Comparison of ENCODE assay signal across 35 mouse cellular contexts in genomic region chr17:56823352-56823751, GRCm38 (mm10). TPM values are rescaled to one million over a fixed set of nuclear protein-coding genes. Genes with fewer than 3 reads are reported as not detected.
DNase-seq lines count a peak whose midpoint lies in the region; ATAC-seq lines count a peak whose summit lies in the region.
"Had no signal": no experiment of that assay in that cellular context is flagged by ENCODE, and none has a peak within 500 bp of the region (broad histone marks: within the 10 kb centered on the region; RNA-seq: fewer than 3 reads in every experiment).

No protein-coding gene starts in this region.

- H3K9me3 ChIP-seq in liver, embryonic 12.5 days (replicated peaks), result no peaks in the 10 kb centered on the region
- no peaks in the 10 kb centered on the region for H3K9me3 ChIP-seq in liver, embryonic 11.5 days (ENCODE audit: control insufficient read depth, low read length)
- H3K9me3 ChIP-seq in midbrain, embryonic 11.5 days (ENCODE audit: control insufficient read depth, low read length), result no peaks in the 10 kb centered on the region
- H3K9me3 ChIP-seq in midbrain, embryonic 14.5 days (ENCODE audit: control insufficient read depth, low read length), result no peaks in the 10 kb centered on the region
- H3K9me3 ChIP-seq: forebrain, embryonic 10.5 days; forebrain, embryonic 13.5 days; heart, embryonic 10.5 days; heart, embryonic 13.5 days had no signal

- 0 out of 2 replicates have a peak overlapping the region, but pooled peaks have one; percentile 26 for H3K27ac ChIP-seq in liver, embryonic 12.5 days
- H3K27ac ChIP-seq in liver, embryonic 11.5 days (ENCODE audit: low read depth, low read length), result no peak overlapping the region
- H3K27ac ChIP-seq in midbrain, embryonic 11.5 days (ENCODE audit: low read depth, low read length), result no peak overlapping the region
- H3K27ac ChIP-seq in midbrain, embryonic 14.5 days (replicated peaks; ENCODE audit: low read depth, low read length), result no peak overlapping the region
- H3K27ac ChIP-seq: forebrain, embryonic 10.5 days; forebrain, embryonic 13.5 days; heart, adult 2 months; heart, embryonic 10.5 days; heart, embryonic 13.5 days; hindbrain, embryonic 14.5 days; hindbrain, postnatal 0 days had no signal

- WGBS in liver, embryonic 12.5 days (ENCODE audit: insufficient replicate concordance), result 59% methylated on average over 2 of the region's 2 CpGs
- WGBS in liver, embryonic 11.5 days, result 56% methylated on average over 2 of the region's 2 CpGs
- WGBS in midbrain, embryonic 11.5 days, result 66% methylated on average over 2 of the region's 2 CpGs
- WGBS in midbrain, embryonic 14.5 days, result 68% methylated on average over 2 of the region's 2 CpGs

- no peak overlapping the region for H3K9ac ChIP-seq in liver, embryonic 12.5 days
- H3K9ac ChIP-seq in liver, embryonic 11.5 days (ENCODE audit: low read depth, low read length), result no peak overlapping the region
- H3K9ac ChIP-seq in midbrain, embryonic 11.5 days (ENCODE audit: low read length), result no peak overlapping the region
- no peak overlapping the region for H3K9ac ChIP-seq in midbrain, embryonic 14.5 days (replicated peaks; ENCODE audit: low read length)
- H3K9ac ChIP-seq: forebrain, embryonic 13.5 days; heart, embryonic 13.5 days; hindbrain, embryonic 14.5 days had no signal

- H3K4me1 ChIP-seq in liver, embryonic 12.5 days, result peaks cover 76% of the 10 kb centered on the region
- H3K4me1 ChIP-seq in liver, embryonic 11.5 days (replicated peaks; ENCODE audit: control insufficient read depth, insufficient read depth, low read length), result peaks cover 24% of the 10 kb centered on the region
- H3K4me1 ChIP-seq in midbrain, embryonic 11.5 days (ENCODE audit: control insufficient read depth, insufficient read depth, low read length), result peaks cover 6% of the 10 kb centered on the region; the same call in 1 of the 2 replicates
- H3K4me1 ChIP-seq in midbrain, embryonic 14.5 days (ENCODE audit: control insufficient read depth, insufficient read depth, low read length), result peaks cover 2% of the 10 kb centered on the region; the same call in 1 of the 2 replicates

- H3K36me3 ChIP-seq in liver, embryonic 12.5 days, result peaks cover 11% of the 10 kb centered on the region
- H3K36me3 ChIP-seq in liver, embryonic 11.5 days (ENCODE audit: control insufficient read depth, insufficient read depth, low read length), result no peaks in the 10 kb centered on the region
- H3K36me3 ChIP-seq in midbrain, embryonic 11.5 days (ENCODE audit: control insufficient read depth, insufficient read depth, low read length), result no peaks in the 10 kb centered on the region; the same call in 1 of the 2 replicates
- no peaks in the 10 kb centered on the region for H3K36me3 ChIP-seq in midbrain, embryonic 14.5 days (ENCODE audit: control insufficient read depth, insufficient read depth, low read length)
- H3K36me3 ChIP-seq: forebrain, embryonic 10.5 days; heart, embryonic 10.5 days; heart, embryonic 13.5 days had no signal

- no peak overlapping the region for H3K4me2 ChIP-seq in liver, embryonic 12.5 days
- no peak overlapping the region for H3K4me2 ChIP-seq in liver, embryonic 11.5 days
- H3K4me2 ChIP-seq in midbrain, embryonic 11.5 days, result no peak overlapping the region
- no peak overlapping the region for H3K4me2 ChIP-seq in midbrain, embryonic 14.5 days (ENCODE audit: low read length)
- H3K4me2 ChIP-seq: forebrain, embryonic 13.5 days; heart, embryonic 13.5 days; hindbrain, embryonic 14.5 days had no signal

- DNase-seq in adrenal gland, adult 2 months, result peak; percentile 65
- no peak for DNase-seq in adrenal gland, adult 8-10 months
- DNase-seq in liver, embryonic 11.5 days (ENCODE audit: low spot score), result no peak
- peak; percentile 26 for DNase-seq in midbrain, embryonic 11.5 days (ENCODE audit: low spot score, missing footprints)
- DNase-seq in midbrain, embryonic 14.5 days, result no peak
- DNase-seq in embryo, embryonic 10.5 days (ENCODE audit: low spot score), result no peak
- DNase-seq: cerebellum, adult 11 months; cerebellum, adult 2 months; cerebellum, adult 9-11 months; cerebellum, postnatal 25 days; gastrocnemius, postnatal 10 days; gastrocnemius, postnatal 36 days; heart, adult 2 months; heart, postnatal 14 days; heart, postnatal 4 days had no signal

- no peak for ATAC-seq in liver, embryonic 12.5 days
- ATAC-seq in liver, embryonic 11.5 days (replicated peaks; ENCODE audit: low FRiP score), result no peak
- no peak for ATAC-seq in midbrain, embryonic 11.5 days (ENCODE audit: low FRiP score)
- no peak for ATAC-seq in midbrain, embryonic 14.5 days (ENCODE audit: low FRiP score, low TSS enrichment)
- ATAC-seq: activated CD4-positive, CD25-positive, alpha-beta regulatory T cell, adult 4 months; CD4-positive, CD25-positive, alpha-beta regulatory T cell, adult 4 months; forebrain, embryonic 13.5 days; forebrain, embryonic 16.5 days; hindbrain, postnatal 0 days; inflammation-experienced regulatory T-cells, adult 6 months; intestine, embryonic 16.5 days had no signal

- no peak overlapping the region for H3K4me3 ChIP-seq in liver, embryonic 12.5 days
- no peak overlapping the region for H3K4me3 ChIP-seq in liver, embryonic 11.5 days (ENCODE audit: low read depth, low read length)
- no peak overlapping the region for H3K4me3 ChIP-seq in midbrain, embryonic 11.5 days (ENCODE audit: low read depth, low read length)
- H3K4me3 ChIP-seq in midbrain, embryonic 14.5 days (replicated peaks; ENCODE audit: low read depth, low read length), result no peak overlapping the region
- H3K4me3 ChIP-seq: forebrain, embryonic 10.5 days; forebrain, embryonic 13.5 days; heart, adult 2 months; heart, embryonic 10.5 days; heart, embryonic 13.5 days had no signal

- H3K27me3 ChIP-seq in liver, embryonic 12.5 days (replicated peaks), result no peaks in the 10 kb centered on the region
- 0 out of 2 replicates have a peak, but pooled peaks cover 2% of the 10 kb centered on the region for H3K27me3 ChIP-seq in liver, embryonic 11.5 days (replicated peaks; ENCODE audit: control insufficient read depth, insufficient read depth, low read length)
- H3K27me3 ChIP-seq in midbrain, embryonic 11.5 days (ENCODE audit: control insufficient read depth, insufficient read depth, low read length), result no peaks in the 10 kb centered on the region
- no peaks in the 10 kb centered on the region for H3K27me3 ChIP-seq in midbrain, embryonic 14.5 days (ENCODE audit: control insufficient read depth, insufficient read depth, low read length)
- H3K27me3 ChIP-seq: forebrain, embryonic 13.5 days had no signal

RNA-seq across cellular contexts. Expression of gene Rfx2, which starts 7.5 kb away (rescaled TPM):
- total RNA-seq in adrenal gland, adult 2 months (2021), result 1 to 10 TPM; 5.7 to 7.8 TPM
- 12.3 and 13.4 TPM in 2 replicates for polyA plus RNA-seq in adrenal gland, adult 2 months (2012; rRNA removed)
- 1 to 10 TPM; 5.5 to 9.5 (median 6.8) TPM for total RNA-seq in adrenal gland, adult 8-10 months (2022)
- polyA plus RNA-seq in liver, embryonic 12.5 days (2016; fragmentation: Nextera tagmentation; extraction: Ambion mirVana), result 12.6 and 13.6 TPM in 2 replicates
- 9.0 and 9.5 TPM in 2 replicates for polyA plus RNA-seq in liver, embryonic 11.5 days (2014; fragmentation: Nextera tagmentation; extraction: Ambion mirVana)
- 4.6 and 4.8 TPM in 2 replicates for polyA plus RNA-seq in midbrain, embryonic 11.5 days (2014; fragmentation: Nextera tagmentation; extraction: Ambion mirVana)
- polyA plus RNA-seq in midbrain, embryonic 14.5 days (2014; fragmentation: Nextera tagmentation; extraction: Ambion mirVana), result 2.2 and 4.1 TPM in 2 replicates

RNA-seq across cellular contexts. Expression of gene Acsbg2, which starts 50.9 kb away (rescaled TPM):
- under 1 TPM; 0.20 to 0.59 TPM for total RNA-seq in adrenal gland, adult 2 months (2021)
- polyA plus RNA-seq in adrenal gland, adult 2 months (2012; rRNA removed), result 0.09 and 0.11 TPM in 2 replicates
- total RNA-seq in adrenal gland, adult 8-10 months (2022), result under 1 TPM in 3 of 4 experiments, not detected in 1; 0.22 to 0.40 (median 0.23) TPM
- polyA plus RNA-seq in liver, embryonic 12.5 days (2016; fragmentation: Nextera tagmentation; extraction: Ambion mirVana), result not detected in 2 replicates
- polyA plus RNA-seq in liver, embryonic 11.5 days (2014; fragmentation: Nextera tagmentation; extraction: Ambion mirVana), result not detected in 2 replicates
- polyA plus RNA-seq in midbrain, embryonic 11.5 days (2014; fragmentation: Nextera tagmentation; extraction: Ambion mirVana), result not detected in 2 replicates
- not detected in 2 replicates for polyA plus RNA-seq in midbrain, embryonic 14.5 days (2014; fragmentation: Nextera tagmentation; extraction: Ambion mirVana)
- total RNA-seq: gastrocnemius, adult 18-20 months; gastrocnemius, postnatal 10 days; gastrocnemius, postnatal 36 days; granulocyte monocyte progenitor cell, adult 5-6 weeks; heart, adult 2 months; heart, postnatal 14 days; heart, postnatal 4 days; hindbrain, postnatal 0 days had no signal
- polyA plus RNA-seq: C2C12; cortical plate, adult 2 months; embryonic facial prominence, embryonic 11.5 days; embryonic facial prominence, embryonic 14.5 days; forebrain, embryonic 10.5 days; forebrain, embryonic 13.5 days; forebrain, embryonic 16.5 days; heart, embryonic 10.5 days; heart, embryonic 13.5 days; heart, embryonic 16.5 days; hindbrain, embryonic 11.5 days; hindbrain, embryonic 14.5 days; hindbrain, postnatal 0 days; inflammation-experienced regulatory T-cells, adult 6 months; intestine, embryonic 16.5 days had no signal

RNA-seq across cellular contexts. Expression of gene 1700061G19Rik, which starts 51.9 kb away (rescaled TPM):
- total RNA-seq in adrenal gland, adult 2 months (2021), result 1 to 10 TPM; 2.7 to 5.1 TPM
- polyA plus RNA-seq in adrenal gland, adult 2 months (2012; rRNA removed), result 0.07 and 0.13 TPM in 2 replicates
- total RNA-seq in adrenal gland, adult 8-10 months (2022), result 1 to 10 TPM in 3 of 4 experiments, under 1 TPM in 1; 0.34 to 1.7 (median 1.3) TPM
- 0.08 and 0.11 TPM in 2 replicates for polyA plus RNA-seq in liver, embryonic 12.5 days (2016; fragmentation: Nextera tagmentation; extraction: Ambion mirVana)
- 0.26 TPM in 2 replicates for polyA plus RNA-seq in liver, embryonic 11.5 days (2014; fragmentation: Nextera tagmentation; extraction: Ambion mirVana)
- 0.11 and 0.25 TPM in 2 replicates for polyA plus RNA-seq in midbrain, embryonic 11.5 days (2014; fragmentation: Nextera tagmentation; extraction: Ambion mirVana)
- 0.18 and 0.36 TPM in 2 replicates for polyA plus RNA-seq in midbrain, embryonic 14.5 days (2014; fragmentation: Nextera tagmentation; extraction: Ambion mirVana)
- total RNA-seq: gastrocnemius, adult 18-20 months; gastrocnemius, postnatal 36 days; heart, adult 2 months; heart, postnatal 14 days; hindbrain, postnatal 0 days had no signal
- polyA plus RNA-seq: cerebellum, adult 2 months had no signal

RNA-seq across cellular contexts. Expression of gene Prr22, which starts 53.3 kb away (rescaled TPM):
- total RNA-seq in adrenal gland, adult 2 months (2021), result under 1 TPM; 0.43 to 0.73 TPM
- 4.7 and 5.6 TPM in 2 replicates for polyA plus RNA-seq in adrenal gland, adult 2 months (2012; rRNA removed)
- total RNA-seq in adrenal gland, adult 8-10 months (2022), result 1 to 10 TPM in 1 of 4 experiments, under 1 TPM in 3; 0.28 to 1.4 (median 0.53) TPM
- polyA plus RNA-seq in liver, embryonic 12.5 days (2016; fragmentation: Nextera tagmentation; extraction: Ambion mirVana), result 1.1 and 1.2 TPM in 2 replicates
- 1.6 and 1.8 TPM in 2 replicates for polyA plus RNA-seq in liver, embryonic 11.5 days (2014; fragmentation: Nextera tagmentation; extraction: Ambion mirVana)
- polyA plus RNA-seq in midbrain, embryonic 11.5 days (2014; fragmentation: Nextera tagmentation; extraction: Ambion mirVana), result 0.54 and 1.0 TPM in 2 replicates
- polyA plus RNA-seq in midbrain, embryonic 14.5 days (2014; fragmentation: Nextera tagmentation; extraction: Ambion mirVana), result 0.63 and 0.78 TPM in 2 replicates

RNA-seq across cellular contexts. Expression of gene Dus3l, which starts 58.8 kb away (rescaled TPM):
- 10 to 100 TPM; 30.0 to 36.2 TPM for total RNA-seq in adrenal gland, adult 2 months (2021)
- polyA plus RNA-seq in adrenal gland, adult 2 months (2012; rRNA removed), result 104 and 121 TPM in 2 replicates
- total RNA-seq in adrenal gland, adult 8-10 months (2022), result 10 to 100 TPM; 37.4 to 58.6 (median 47.0) TPM
- polyA plus RNA-seq in liver, embryonic 12.5 days (2016; fragmentation: Nextera tagmentation; extraction: Ambion mirVana), result 24.1 and 24.6 TPM in 2 replicates
- polyA plus RNA-seq in liver, embryonic 11.5 days (2014; fragmentation: Nextera tagmentation; extraction: Ambion mirVana), result 34.5 and 36.9 TPM in 2 replicates
- 31.5 and 34.6 TPM in 2 replicates for polyA plus RNA-seq in midbrain, embryonic 11.5 days (2014; fragmentation: Nextera tagmentation; extraction: Ambion mirVana)
- polyA plus RNA-seq in midbrain, embryonic 14.5 days (2014; fragmentation: Nextera tagmentation; extraction: Ambion mirVana), result 72.8 and 73.7 TPM in 2 replicates

Comparison
In these comparisons a context has a peak if more than half of its experiments do, and no peak if none do; other contexts are left out.
1. DNase-seq: peak in adrenal gland, adult 2 months (single experiment) and midbrain, embryonic 11.5 days (single experiment); none in adrenal gland, adult 8-10 months (single experiment), liver, embryonic 11.5 days (single experiment), midbrain, embryonic 14.5 days (single experiment) and embryo, embryonic 10.5 days (single experiment).